Mouse (Mus musculus): Measurements from ENCODE around the gene Vmn2r15. TPM values are rescaled to one million over a fixed set of nuclear protein-coding genes. Genes with fewer than 3 reads are reported as not detected.

Vmn2r15 gene
- not detected for total RNA-seq (2021)

DNA sequence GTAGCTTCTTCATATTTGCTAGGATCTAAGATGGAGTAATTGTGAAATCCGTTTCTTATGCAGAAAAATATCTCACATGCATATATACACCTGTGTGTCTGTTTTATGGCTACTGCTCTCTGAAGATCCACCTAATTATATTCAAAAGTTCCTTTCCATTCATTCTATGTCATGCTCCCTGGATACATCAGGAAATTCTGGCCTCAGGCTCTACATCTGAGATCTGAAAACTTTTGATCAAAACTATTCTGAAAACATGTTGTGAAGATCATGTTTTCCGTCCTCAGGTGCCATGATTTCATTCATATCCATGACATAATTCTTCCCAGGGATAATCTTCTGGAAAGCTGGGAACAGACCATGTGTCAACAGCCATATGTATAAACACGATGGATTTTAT lies at the start of gene Vmn2r15:
Gene Vmn2r15, minus strand, starts transcription at position 101 of the 400 bp plus-strand sequence.
- DNase-seq (ENCODE audit: low spot score), result no peak
- intact Hi-C loops (cut with DNase I), result no loop called here

- intact Hi-C loops (cut with DNase I), result no loop called here
- no peak for DNase-seq (ENCODE audit: low spot score)
Observed at GRCm38 (mm10) chr5:109329862-109330261, 32.4 kb upstream of the Vmn2r15 start, which contains the start of gene Vmn2r16. TSS of gene Vmn2r16 (plus strand) at chr5:109330162.

DNA sequence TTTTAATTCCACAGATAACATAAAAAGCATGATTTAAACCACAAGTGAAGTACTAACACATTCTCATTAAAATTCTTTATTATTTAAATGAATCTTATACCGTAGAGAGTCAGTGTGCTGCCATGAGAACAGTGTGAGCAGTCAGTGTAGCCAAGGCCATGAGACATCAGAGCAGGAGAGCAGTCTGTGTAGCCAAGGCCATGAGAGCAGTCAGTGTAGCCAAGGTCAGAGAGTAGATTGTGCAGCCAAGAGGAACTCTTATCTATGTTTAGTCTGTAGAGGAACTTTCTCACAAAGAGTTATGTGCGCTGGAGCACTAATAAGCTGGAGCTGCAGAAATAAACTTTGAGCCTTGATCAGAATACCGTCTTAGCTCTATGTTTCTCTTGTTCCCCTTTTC lies 2.8 kb downstream of the Vmn2r15 start:
- no peak for DNase-seq (ENCODE audit: low spot score)
- intact Hi-C loops (cut with DNase I), result no loop called here

Other genes starting within 250 kb of the Vmn2r15 start
- not detected for gene Vmn2r11, start 238.1 kb downstream of the Vmn2r15 start, total RNA-seq (2021)
- not detected for gene Vmn2r12, start 199.7 kb downstream of the Vmn2r15 start, total RNA-seq (2021)
- not detected for gene Vmn2r13, start 105.4 kb downstream of the Vmn2r15 start, total RNA-seq (2021)
- not detected for gene Vmn2r14, start 72.9 kb downstream of the Vmn2r15 start, total RNA-seq (2021)
- gene Vmn2r16, start 32.5 kb upstream of the Vmn2r15 start, total RNA-seq (2021), result not detected
- not detected for gene Vmn2r17, start 122.0 kb upstream of the Vmn2r15 start, total RNA-seq (2021)